Mouse (Mus musculus): Measurements from ENCODE around the gene Plekha6. TPM values are rescaled to one million over a fixed set of nuclear protein-coding genes. Genes with fewer than 3 reads are reported as not detected.

The Plekha6 gene
- polyA plus RNA-seq, 1 experiment from 2014 or later = 25.8 TPM

DNA sequence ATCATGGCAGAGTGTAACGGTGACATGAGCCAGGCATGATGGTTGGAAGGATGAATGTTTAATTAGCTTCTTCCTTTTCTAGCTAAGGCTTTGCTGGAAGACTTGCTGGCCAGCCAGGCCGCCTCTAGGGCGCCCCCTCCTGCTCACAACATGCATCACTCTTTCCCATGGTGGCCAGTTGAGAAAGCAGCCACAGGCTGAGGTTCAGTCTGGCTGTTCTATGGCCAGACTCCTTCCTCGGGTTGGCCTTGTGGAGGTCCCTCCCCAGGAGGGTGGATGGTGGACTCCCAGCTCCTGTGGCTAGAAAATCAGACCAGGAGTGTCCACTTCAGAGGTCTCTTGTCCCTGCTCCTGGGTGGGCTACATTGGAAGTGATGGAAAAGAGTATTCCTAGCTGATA, 142.8 kb downstream of the Plekha6 start:
- Histone ChIP-seq H3K4me3 (no peak overlapping the region), H3K9ac (no peak overlapping the region), H3K36me3 (0 out of 2 replicates have a peak, but pooled peaks cover 6% of the 10 kb centered on the region), H3K4me1 (peaks cover 1% of the 10 kb centered on the region; the same call in 1 of the 2 replicates), H3K9me3 (replicated peaks) (no peaks in the 10 kb centered on the region), H3K27ac (no peak overlapping the region), H3K27me3 (no peaks in the 10 kb centered on the region), H3K4me2 (replicated peaks) (no peak overlapping the region)
- 9% methylated on average over 4 of the region's 4 CpGs for WGBS
- peak; percentile 27; the same call in 1 of the 2 replicates for ATAC-seq (ENCODE audit: low FRiP score)

DNA sequence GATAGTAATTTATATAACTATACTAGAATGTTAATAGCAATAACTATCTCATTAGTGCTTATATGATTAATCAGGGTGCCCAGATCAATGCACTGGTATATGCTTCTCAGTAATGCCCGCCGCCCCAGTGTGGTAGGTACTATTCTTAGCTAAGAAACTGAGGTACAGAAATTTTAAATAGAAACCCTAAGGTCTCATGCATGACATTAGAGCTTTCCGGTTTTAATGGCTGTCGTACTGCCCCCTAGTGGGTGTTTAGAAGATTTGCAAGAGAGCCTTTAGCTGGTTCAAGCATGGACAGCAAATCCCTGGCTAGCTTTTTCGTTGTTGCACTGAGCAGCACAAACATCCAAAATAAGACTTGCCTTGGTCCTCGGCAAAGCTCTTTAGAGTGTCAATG, 143.3 kb downstream of the Plekha6 start:
- no peaks in the 10 kb centered on the region for H3K9me3 ChIP-seq (replicated peaks)
- H3K27ac ChIP-seq = no peak overlapping the region
- 16% methylated on average over 6 of the region's 6 CpGs for WGBS
- H3K4me1 ChIP-seq = peaks cover 6% of the 10 kb centered on the region
- no peak overlapping the region for H3K9ac ChIP-seq
- no peak overlapping the region for H3K4me2 ChIP-seq (replicated peaks)
- H3K4me3 ChIP-seq = no peak overlapping the region
- H3K27me3 ChIP-seq = no peaks in the 10 kb centered on the region
- 0 out of 2 replicates have a peak, but pooled peaks cover 4% of the 10 kb centered on the region for H3K36me3 ChIP-seq
- 0 out of 2 replicates have a peak, but pooled peaks have one; percentile 2 for ATAC-seq (ENCODE audit: low FRiP score)

DNA sequence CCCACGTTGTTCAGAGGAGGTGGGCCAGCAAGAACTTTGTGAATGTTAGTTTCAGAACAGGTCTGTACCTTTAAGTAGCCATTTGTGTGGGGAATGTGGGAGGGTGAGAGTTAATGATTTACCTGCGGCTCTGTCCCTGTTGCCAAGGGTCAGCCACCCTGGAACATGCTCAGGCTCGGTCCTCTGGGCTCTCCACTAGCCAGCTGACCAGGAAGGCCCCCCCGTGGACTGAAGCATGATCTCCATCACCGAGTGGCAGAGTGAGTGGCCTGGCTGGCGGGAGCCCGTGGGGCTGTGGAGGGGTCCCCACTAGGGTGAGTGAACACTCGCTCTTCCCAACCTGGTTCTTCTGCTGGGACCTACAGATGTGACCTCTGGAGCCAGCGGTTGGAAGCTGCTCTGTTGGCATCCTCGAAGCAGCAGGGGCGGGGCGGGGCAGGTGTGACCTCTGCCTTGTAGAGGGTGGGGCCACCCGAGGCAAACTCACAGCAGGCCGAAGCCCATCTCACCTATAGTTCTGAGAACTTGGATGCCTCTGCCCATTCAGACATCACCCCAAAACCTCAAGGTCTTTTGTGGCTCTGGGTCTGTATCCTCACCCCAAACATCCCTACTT, 145.8 kb downstream of the Plekha6 start, which contains the start of gene Golt1a:
Golt1a (plus strand) TSS at position 149 of the 616 bp plus-strand sequence.
- no peak within 1 kb of the TSS for H3K9ac ChIP-seq
- H3K9me3 ChIP-seq (replicated peaks) = no peaks in the 10 kb centered on the region
- 56% methylated on average over 14 of the region's 14 CpGs for WGBS

DNA sequence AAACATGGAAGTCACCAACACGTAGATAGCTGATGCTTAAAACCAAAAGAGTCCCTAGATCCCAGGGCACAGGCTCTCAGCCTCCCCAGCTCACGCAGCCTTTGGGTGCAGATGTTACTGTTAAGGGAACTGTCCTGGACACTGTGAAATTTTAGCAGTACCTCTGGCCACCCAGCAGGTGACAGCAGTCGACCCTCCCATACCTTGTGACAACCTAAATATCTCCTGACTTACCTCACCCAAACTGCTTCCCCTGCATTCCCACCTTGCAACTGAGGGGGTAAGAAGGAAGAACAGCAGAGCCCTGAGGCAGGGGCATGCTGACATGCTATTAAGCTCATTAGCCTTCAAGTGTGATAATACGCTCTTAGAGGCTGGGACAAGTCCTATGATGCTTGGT, 147.2 kb downstream of the Plekha6 start:
- 52% methylated on average over 4 of the region's 4 CpGs for WGBS
- Histone ChIP-seq H3K27me3 (no peaks in the 10 kb centered on the region), H3K4me2 (replicated peaks) (no peak overlapping the region), H3K4me3 (no peak overlapping the region), H3K4me1 (peaks cover 12% of the 10 kb centered on the region), H3K27ac (0 out of 2 replicates have a peak overlapping the region, but pooled peaks have one; percentile 46), H3K9me3 (replicated peaks) (no peaks in the 10 kb centered on the region), H3K36me3 (no peaks in the 10 kb centered on the region), H3K9ac (no peak overlapping the region)
- no peak for ATAC-seq (ENCODE audit: low FRiP score)

More for the DNA sequence above, 145.8 kb downstream of the Plekha6 start, which contains the start of gene Golt1a:
- H3K36me3 ChIP-seq = no peaks in the 10 kb centered on the region
- ATAC-seq (ENCODE audit: low FRiP score) = no peak
- H3K4me1 ChIP-seq = peaks cover 12% of the 10 kb centered on the region
- no peak within 1 kb of the TSS for H3K4me3 ChIP-seq
- H3K27ac ChIP-seq = no peak within 1 kb of the TSS
- H3K4me2 ChIP-seq (replicated peaks) = no peak within 1 kb of the TSS
- no peaks in the 10 kb centered on the region for H3K27me3 ChIP-seq

DNA sequence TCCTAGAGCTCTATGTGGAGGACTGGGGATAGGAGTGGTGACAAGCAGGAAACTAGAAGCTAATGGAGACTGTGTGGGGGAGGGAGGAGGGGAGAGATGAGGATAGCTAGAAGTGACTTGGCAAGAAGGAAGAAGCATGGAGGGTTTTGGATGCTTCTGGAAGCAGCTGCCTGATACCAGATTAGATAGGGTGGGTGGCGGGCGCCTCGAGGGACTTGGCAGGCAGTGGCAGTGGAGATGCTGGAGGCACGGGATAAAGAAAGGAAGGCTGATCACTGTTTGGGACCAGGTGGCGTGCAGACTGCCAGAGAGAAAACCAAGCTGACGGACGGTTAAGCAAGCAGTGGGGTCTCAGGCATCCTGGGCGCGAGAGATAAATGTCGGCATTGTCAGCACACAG, 147.9 kb downstream of the Plekha6 start:
- no peak overlapping the region for H3K4me3 ChIP-seq
- H3K9me3 ChIP-seq (replicated peaks) = no peaks in the 10 kb centered on the region
- peak overlapping the region; percentile 14 for H3K4me2 ChIP-seq (replicated peaks)
- no peaks in the 10 kb centered on the region for H3K36me3 ChIP-seq
- WGBS = 28% methylated on average over 10 of the region's 10 CpGs
- ATAC-seq (ENCODE audit: low FRiP score) = peak; percentile 43
- no peaks in the 10 kb centered on the region for H3K27me3 ChIP-seq
- peaks cover 12% of the 10 kb centered on the region for H3K4me1 ChIP-seq
- H3K27ac ChIP-seq = peak overlapping the region; percentile 46; the same call in 1 of the 2 replicates
- H3K9ac ChIP-seq = no peak overlapping the region

DNA sequence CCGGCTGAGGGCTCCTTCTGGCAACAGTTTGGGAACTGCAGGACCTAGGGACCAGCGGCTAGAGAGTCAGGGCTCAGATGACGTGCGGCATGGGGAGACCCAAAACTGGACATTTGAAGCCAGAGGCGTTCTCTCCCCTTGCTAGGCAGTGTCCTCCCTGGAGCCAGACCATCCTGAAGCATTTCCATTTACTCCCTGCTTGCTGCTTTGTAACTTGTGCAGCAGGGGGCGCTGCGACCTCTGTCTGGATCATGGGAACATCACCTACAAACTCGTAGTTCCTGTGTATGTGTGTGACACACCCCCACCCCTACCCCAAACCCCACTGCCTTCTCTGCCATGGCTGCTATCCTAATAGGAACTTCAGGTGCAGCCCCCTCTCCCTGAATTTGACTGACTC, 150.4 kb downstream of the Plekha6 start:
- Histone ChIP-seq H3K9me3 (replicated peaks) (no peaks in the 10 kb centered on the region), H3K27ac (no peak overlapping the region), H3K27me3 (no peaks in the 10 kb centered on the region), H3K36me3 (no peaks in the 10 kb centered on the region), H3K9ac (no peak overlapping the region), H3K4me3 (no peak overlapping the region), H3K4me1 (peaks cover 12% of the 10 kb centered on the region), H3K4me2 (replicated peaks) (no peak overlapping the region)
- ATAC-seq (ENCODE audit: low FRiP score) = no peak
- WGBS = 25% methylated on average over 8 of the region's 8 CpGs

DNA sequence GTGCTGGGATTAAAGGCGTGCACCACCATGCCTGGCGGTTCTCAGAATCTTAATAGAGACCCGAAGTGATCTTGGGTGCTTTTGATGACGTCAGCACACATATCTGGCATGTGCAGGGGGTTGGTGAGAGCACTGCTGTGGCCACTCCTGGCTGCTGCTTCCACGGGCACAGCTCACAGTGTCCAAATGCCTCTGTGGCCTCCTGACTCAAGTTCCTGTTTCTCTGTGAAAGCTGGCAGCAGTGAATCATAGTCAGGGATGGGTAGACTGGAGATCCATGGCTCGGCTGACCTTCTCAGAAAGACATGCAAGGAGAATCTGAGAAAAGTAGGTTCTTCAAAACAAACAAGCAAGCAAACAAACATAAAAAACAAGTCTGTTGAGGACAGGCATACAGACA, 151.8 kb downstream of the Plekha6 start:
- no peak overlapping the region for H3K27ac ChIP-seq
- no peak overlapping the region for H3K4me2 ChIP-seq (replicated peaks)
- H3K4me1 ChIP-seq = peaks cover 12% of the 10 kb centered on the region
- no peak overlapping the region for H3K9ac ChIP-seq
- no peak for ATAC-seq (ENCODE audit: low FRiP score)
- H3K36me3 ChIP-seq = no peaks in the 10 kb centered on the region
- H3K9me3 ChIP-seq (replicated peaks) = no peaks in the 10 kb centered on the region
- no peak overlapping the region for H3K4me3 ChIP-seq
- H3K27me3 ChIP-seq = no peaks in the 10 kb centered on the region
- WGBS = 87% methylated on average over 6 of the region's 6 CpGs

DNA sequence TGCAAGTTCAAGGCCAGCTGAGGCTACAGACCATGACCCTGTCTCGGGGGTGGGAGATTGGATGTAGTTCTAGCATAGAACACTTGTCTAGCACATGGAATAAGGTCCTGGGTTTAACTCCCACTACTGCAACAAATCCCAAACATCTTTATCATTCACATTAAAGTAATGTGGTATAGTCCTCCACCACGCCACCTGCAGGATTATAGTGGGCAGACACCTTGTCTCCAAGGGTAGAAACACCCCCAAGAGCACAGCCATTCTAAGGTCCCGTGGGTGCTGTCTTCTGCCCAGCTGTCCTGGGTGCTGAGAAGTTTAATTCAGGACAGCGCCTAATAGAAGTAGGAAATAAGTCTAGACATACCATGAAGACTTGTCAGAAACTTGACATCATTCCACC, 152.6 kb downstream of the Plekha6 start:
- Histone ChIP-seq H3K27me3 (no peaks in the 10 kb centered on the region), H3K4me2 (replicated peaks) (no peak overlapping the region), H3K4me1 (peaks cover 16% of the 10 kb centered on the region), H3K9ac (no peak overlapping the region), H3K4me3 (no peak overlapping the region), H3K36me3 (no peaks in the 10 kb centered on the region), H3K27ac (no peak overlapping the region), H3K9me3 (replicated peaks) (no peaks in the 10 kb centered on the region)
- ATAC-seq (ENCODE audit: low FRiP score) = no peak
- 79% methylated on average over 4 of the region's 4 CpGs for WGBS

DNA sequence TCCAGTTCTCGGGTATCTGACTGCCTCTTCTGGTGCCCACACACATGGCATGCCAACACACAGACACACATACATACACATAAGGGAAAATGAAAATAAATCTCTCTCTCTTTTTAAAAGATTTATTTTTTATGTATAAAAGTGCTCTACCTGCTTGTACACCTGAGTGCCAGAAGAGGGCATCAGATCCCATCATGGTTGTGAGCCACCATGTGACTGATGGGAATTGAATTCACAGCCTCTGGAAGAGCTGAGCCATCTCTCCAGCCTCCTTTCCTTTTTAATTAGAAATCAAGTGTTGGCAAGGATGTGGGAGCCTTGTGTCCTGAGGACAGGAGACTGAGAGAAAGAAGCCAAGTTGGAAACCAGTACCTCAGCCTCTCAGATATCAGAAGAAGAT, 153.1 kb downstream of the Plekha6 start:
- no peak overlapping the region for H3K4me3 ChIP-seq
- ATAC-seq (ENCODE audit: low FRiP score) = no peak
- 86% methylated on average over 1 of the region's 1 CpGs for WGBS
- no peaks in the 10 kb centered on the region for H3K9me3 ChIP-seq (replicated peaks)
- H3K4me2 ChIP-seq (replicated peaks) = no peak overlapping the region
- no peak overlapping the region for H3K27ac ChIP-seq
- no peaks in the 10 kb centered on the region for H3K27me3 ChIP-seq
- H3K4me1 ChIP-seq = peaks cover 11% of the 10 kb centered on the region
- H3K9ac ChIP-seq = no peak overlapping the region
- H3K36me3 ChIP-seq = no peaks in the 10 kb centered on the region

DNA sequence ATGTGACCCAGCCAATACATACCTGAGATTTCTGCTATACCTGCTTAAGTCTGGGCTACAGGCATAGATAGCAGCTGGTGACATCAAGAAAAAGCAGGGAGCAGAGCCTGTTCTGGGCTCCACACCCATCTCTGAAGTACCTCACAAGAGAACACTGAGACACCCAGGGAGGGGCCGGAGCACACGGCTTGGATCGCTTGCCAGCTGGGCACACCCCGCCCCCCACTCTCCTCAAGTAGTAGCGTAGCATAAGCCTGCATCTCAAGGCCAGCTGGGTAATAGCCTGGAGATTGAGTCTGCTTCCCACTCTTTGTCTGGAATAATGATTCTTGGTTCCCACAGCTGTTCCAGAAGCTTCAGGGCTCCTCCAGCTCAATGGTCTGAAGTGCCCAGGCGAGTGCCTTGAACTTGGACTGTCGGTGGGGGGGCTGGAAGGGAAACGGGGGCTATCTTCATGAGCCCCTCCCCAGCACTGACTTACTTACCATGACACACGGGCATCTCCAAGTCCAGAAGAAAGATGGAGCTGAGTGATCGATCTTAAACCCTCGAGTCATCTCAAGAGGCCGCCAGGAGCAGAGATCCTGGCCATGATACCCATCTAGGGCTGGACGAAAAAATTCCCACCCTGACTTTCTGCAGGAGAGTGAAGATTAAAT, 157.4 kb downstream of the Plekha6 start, which contains the start of gene Kiss1:
Kiss1 (plus strand) TSS at position 609 of the 659 bp plus-strand sequence.
- Histone ChIP-seq H3K9me3 (replicated peaks) (no peaks in the 10 kb centered on the region), H3K4me3 (no peak within 1 kb of the TSS), H3K27ac (no peak within 1 kb of the TSS), H3K4me1 (peaks cover 9% of the 10 kb centered on the region), H3K4me2 (replicated peaks) (no peak within 1 kb of the TSS), H3K36me3 (no peaks in the 10 kb centered on the region), H3K9ac (no peak within 1 kb of the TSS), H3K27me3 (no peaks in the 10 kb centered on the region)
- peak; percentile 52; the same call in 1 of the 2 replicates for ATAC-seq (ENCODE audit: low FRiP score)
- WGBS = 78% methylated on average over 13 of the region's 13 CpGs

DNA sequence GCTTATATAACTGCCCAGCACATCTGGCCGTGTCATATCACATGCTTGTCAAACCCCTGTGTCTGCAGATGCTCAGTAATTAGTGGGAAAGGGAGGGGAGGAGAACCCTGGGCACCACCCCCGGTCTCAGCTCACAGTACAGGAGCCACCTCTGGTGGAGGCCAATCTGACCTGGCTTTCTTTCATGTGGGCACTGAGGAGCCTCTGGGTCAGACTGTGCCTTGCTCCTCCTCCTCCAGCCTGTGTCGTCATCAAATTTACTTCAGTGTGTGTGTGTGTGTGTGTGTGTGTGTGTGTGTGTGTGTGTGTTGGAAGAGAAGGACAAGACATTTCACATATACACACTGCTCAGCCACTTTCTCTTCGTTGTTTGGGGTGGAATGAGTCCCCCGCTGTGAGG, 159.3 kb downstream of the Plekha6 start:
- H3K9ac ChIP-seq = no peak overlapping the region
- no peak overlapping the region for H3K27ac ChIP-seq
- H3K4me2 ChIP-seq (replicated peaks) = no peak overlapping the region
- no peaks in the 10 kb centered on the region for H3K36me3 ChIP-seq
- WGBS = 41% methylated on average over 5 of the region's 5 CpGs
- H3K27me3 ChIP-seq = 0 out of 2 replicates have a peak, but pooled peaks cover 10% of the 10 kb centered on the region
- ATAC-seq (ENCODE audit: low FRiP score) = no peak
- no peak overlapping the region for H3K4me3 ChIP-seq
- H3K4me1 ChIP-seq = peaks cover 9% of the 10 kb centered on the region
- H3K9me3 ChIP-seq (replicated peaks) = no peaks in the 10 kb centered on the region

DNA sequence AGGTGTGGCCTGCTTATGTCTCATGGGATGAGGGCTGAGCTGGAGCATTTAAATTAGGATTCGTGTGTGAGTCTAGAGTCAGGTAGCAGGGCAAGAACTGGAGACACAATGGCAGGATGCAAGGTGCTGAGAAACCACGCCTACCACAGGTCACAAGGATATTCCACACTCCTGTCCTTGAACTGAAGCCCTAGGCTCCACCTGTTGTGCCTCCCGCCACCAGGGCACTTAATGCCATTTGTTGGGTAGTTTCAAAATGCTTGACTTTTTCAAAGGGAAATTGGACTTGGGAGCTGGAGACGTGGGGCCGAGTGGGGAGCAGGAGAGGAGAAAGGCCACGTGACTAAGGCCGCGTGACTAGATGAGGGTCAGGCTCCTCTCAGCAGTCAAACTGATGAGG, 161.9 kb downstream of the Plekha6 start:
- ATAC-seq (ENCODE audit: low FRiP score) = no peak
- no peak overlapping the region for H3K27ac ChIP-seq
- peaks cover 26% of the 10 kb centered on the region for H3K4me1 ChIP-seq
- 81% methylated on average over 8 of the region's 8 CpGs for WGBS
- H3K36me3 ChIP-seq = no peaks in the 10 kb centered on the region
- no peak overlapping the region for H3K9ac ChIP-seq
- no peaks in the 10 kb centered on the region for H3K9me3 ChIP-seq (replicated peaks)
- H3K4me3 ChIP-seq = no peak overlapping the region
- no peak overlapping the region for H3K4me2 ChIP-seq (replicated peaks)
- peaks cover 30% of the 10 kb centered on the region for H3K27me3 ChIP-seq

All from hindbrain, embryonic 12.5 days (tissue).